Mouse (Mus musculus) testis, postnatal 10 days (tissue): ENCODE data around the gene Kif3a.
"Not testable (repeated sequence)": the region's sequence is repeated elsewhere in the genome, so short reads cannot be mapped to it uniquely, and the experiment has no call there.

ENCODE experiments used
- DNase-seq: peaks from one replicate; pipeline ENCODE4 v3.0.0; 2021; ENCODE audit warnings: low spot score

Kif3a gene

DNA sequence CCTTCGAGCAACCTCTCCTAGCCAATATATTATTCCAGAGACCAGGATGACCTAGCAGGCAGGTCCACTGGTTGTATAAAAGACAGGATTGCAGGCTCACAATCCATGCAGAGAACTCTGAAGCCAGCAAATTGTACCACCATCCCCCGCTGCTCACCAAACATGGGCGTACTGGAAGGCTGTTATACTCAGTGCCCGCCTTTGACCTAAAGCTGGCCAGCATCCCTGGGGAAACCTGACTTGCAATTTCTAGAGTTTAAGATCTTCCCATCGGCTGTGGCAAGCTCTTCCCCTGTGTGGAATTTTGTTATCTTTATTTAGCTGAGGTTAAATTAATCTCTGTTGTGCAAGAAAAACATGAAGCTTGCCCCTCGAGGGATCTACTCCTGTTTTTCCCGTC is 24.2 kb upstream of the Kif3a start:
- DNase-seq: peak; percentile 39

DNA sequence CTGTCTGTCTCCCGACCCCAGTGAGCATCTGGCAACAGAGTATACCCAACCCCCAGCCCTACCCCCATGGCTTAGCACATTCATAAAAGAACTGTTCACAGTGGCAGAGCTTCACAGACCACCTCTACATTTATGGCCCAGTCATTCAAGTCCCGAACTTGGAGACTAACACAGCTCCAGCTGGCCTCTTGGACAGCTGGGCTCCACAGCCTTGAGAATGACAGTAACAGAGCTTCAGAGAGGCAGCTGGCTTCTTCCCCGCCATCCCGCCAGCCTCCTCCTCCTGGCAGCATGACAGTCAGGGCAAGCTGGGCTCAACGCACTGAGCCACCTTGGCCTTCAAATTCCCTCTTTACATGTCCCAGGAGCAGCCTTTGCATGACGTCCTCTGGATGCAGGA is 20.9 kb upstream of the Kif3a start:
- peak; percentile 40 for DNase-seq

DNA sequence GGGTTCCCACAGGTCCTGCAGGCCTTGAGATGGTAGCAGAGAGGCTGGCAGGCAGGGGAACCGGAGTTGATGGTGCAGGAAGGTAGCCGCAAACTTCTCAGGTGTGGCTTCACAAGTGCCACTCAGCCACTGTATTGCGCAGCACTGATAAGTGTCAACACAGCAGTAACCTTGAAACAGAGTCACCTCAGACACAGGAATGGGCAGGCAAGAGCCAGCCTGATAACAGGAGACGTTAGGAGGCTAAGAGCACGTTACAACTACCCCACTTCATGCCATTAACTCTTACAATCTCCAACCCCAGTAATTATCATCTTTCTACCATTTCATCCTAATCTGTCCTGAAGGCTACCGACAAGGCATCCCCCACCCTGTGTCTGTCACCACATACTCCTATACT is 19.6 kb upstream of the Kif3a start:
- DNase-seq: no peak

DNA sequence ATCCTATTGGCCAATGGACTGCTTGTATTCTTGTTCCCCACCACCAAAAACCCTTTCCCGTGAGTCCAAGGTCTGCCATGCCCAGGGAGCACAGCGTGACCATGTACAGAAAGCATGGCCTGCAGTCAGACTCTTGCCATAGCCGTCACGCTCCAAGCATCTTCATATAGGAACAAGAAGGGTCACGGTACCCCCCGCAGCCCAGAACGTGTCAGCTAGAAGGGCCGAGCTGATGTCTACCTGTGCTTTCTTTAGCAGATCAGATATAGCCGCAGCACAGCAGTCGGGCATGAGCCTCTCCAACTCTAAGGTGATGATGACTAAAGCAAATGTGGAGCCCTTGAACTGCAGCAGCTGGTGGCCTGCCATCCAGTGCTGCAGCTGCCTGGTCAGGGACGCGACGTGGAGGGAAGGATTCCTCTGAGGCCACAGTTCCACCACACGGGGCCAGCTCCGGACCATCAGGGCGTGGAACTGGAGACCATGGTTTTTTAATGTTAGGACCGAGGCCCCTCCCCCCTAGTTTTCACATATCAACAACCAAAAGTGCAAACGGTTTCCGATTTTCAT is 19.1 kb upstream of the Kif3a start:
- peak; percentile 42 for DNase-seq

GRCm38 (mm10) chr11:53550714-53551113 is 16.5 kb upstream of the Kif3a start:
- no peak for DNase-seq

DNA sequence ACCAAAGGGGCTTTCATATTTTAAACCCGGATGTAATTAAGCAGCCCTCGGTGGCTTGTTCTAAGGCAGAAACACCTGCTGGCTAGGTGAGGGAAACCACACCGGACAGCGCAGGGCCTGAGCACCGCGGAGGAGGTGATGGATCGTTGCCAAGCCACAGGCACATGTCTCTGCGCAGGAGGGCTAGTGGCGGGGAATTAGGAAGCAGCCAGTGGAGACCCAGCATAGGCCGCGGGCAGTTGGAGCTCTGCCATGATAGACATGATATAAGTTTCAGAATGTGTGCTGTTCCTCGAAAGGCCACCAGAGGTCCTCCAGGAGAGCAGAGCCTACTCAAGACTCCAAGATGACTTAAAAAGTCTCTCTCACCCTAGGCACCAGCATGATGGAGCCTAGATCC is 15.4 kb upstream of the Kif3a start:
- peak; percentile 56 for DNase-seq

DNA sequence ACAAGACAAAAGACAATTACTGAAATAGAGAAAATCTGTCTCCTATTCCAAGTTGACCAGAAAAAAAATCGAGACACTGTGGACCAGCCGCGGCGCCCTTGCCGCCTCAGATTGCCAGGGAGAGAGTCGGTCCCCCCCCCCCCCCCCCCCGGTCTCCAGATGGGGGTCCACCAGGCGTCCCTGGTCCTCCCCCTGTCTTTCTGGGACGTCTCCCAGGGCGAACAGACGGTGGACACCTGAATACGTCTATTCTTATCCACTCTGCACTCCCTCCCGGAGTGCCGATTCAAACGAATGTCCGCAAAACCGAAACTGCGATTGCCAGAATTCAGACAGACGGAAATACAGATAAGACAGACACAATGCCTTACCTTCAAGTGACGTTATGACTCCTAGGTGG is 10.7 kb upstream of the Kif3a start:
- not testable (repeated sequence) for DNase-seq

- DNase-seq: not testable (repeated sequence)
Observed at GRCm38 (mm10) chr11:53557992-53558391, 9.2 kb upstream of the Kif3a start.

- not testable (repeated sequence) for DNase-seq
Observed at GRCm38 (mm10) chr11:53559980-53560379, 7.2 kb upstream of the Kif3a start.

DNA sequence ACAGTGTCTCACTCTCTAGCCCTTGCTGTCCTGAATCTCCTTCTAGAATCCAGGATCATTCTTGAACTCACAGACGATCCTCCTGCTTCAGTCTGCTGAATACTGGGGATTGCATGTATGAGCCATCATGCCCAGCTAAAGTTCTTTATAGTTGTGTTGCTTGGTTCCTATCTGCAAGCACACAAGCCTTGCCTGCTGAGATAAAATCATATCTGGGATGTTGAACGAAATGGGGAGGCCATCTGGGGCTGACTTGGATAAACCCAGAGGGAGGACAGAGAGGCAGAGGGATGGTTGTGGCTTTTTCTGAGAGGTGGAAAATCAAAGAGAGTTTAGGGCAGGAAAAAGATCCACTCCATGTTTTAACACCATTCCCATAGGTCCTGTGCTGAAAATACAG is 5.2 kb upstream of the Kif3a start:
- no peak for DNase-seq

DNA sequence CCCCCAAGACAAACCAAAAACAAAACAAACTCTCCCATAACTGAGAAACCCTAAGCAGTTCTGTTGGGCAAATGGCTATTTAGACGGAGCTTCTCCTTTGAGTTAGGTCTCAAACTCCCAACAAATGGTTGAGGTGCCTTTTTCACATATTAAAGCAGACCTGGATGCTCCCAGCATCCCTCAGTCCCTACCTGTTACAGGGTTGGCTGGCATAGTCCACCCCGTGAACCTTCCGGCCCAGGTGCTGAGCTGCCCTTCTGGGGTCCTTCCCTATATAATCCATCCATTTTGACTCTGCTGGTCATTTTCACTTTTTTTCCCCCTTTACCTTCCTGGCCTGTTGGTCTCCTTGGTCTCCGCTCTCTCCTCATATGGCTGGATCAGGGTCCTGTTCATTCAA is 533 bp upstream of the Kif3a start:
- DNase-seq: no peak

GRCm38 (mm10) chr11:53580562-53580961 is 13.4 kb downstream of the Kif3a start:
- DNase-seq: no peak

- no peak for DNase-seq
Observed at GRCm38 (mm10) chr11:53583151-53583550, 16.0 kb downstream of the Kif3a start.

DNA sequence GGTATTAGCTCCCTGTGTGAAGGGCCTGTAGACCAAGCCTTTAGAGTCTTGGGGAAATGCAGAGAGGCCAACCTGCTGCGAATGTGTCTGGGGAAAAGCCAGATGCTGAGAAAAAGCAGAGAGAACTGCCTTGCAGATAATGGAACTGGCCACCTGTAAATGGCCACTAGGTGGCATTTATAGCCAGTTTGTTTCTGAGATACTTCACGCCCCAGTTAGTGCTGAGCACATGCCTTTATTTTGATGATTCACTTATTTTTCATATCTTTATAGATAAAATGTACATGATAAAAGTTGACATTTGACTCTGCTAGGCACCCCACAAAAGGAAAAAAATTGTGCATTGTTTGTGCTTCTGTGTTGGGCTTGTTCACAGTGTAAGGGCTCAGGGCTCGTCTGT is 17.7 kb downstream of the Kif3a start:
- DNase-seq: no peak

DNA sequence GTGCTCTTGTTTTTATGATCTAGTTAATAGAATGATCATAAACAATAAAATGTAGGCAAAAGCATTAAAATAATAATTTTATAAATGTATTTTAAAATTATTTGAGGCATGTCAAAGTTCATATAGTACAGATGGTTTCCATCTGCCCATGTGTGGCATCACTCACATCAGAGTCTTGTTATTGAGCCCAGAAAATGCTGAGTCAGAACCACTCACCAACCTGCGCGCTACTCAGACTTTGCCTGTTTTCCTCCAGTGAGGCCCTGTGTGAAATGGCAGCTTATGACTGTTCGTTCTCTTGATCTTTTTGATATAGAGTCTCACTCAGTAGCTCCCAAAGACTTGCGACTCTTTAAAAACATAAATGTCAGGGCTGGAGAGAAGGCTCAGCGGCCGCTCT is 18.3 kb downstream of the Kif3a start:
- DNase-seq: no peak

DNA sequence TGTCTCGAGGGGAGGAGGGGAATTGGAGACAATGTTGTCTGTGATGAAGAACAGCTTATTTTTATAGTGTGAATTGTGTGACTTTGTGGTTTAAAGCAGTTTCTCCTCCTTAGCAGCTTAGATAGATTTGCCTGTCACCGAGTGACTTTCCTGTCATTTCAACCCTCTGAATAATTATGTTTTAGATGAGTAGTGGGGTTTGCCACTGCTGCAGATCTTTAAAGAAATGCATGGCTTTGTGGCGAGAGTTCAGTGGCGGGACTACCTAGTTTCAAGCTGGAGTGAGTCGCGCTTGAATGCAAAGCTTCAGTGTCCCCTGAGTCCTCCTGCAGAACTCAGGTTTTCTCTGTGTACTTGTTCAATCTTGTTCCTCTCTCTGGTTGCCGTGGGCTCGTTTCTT is 21.1 kb downstream of the Kif3a start:
- no peak for DNase-seq

- peak; percentile 72 for DNase-seq
Observed at GRCm38 (mm10) chr11:53590368-53590768, 23.2 kb downstream of the Kif3a start.

- no peak for DNase-seq
Observed at GRCm38 (mm10) chr11:53591116-53591515, 23.9 kb downstream of the Kif3a start.

- no peak for DNase-seq
Observed at GRCm38 (mm10) chr11:53604983-53605382, 37.8 kb downstream of the Kif3a start.

GRCm38 (mm10) chr11:53605609-53606008 is 38.4 kb downstream of the Kif3a start:
- no peak for DNase-seq

- DNase-seq: no peak
Observed at GRCm38 (mm10) chr11:53609231-53609630, 42.1 kb downstream of the Kif3a start.

DNA sequence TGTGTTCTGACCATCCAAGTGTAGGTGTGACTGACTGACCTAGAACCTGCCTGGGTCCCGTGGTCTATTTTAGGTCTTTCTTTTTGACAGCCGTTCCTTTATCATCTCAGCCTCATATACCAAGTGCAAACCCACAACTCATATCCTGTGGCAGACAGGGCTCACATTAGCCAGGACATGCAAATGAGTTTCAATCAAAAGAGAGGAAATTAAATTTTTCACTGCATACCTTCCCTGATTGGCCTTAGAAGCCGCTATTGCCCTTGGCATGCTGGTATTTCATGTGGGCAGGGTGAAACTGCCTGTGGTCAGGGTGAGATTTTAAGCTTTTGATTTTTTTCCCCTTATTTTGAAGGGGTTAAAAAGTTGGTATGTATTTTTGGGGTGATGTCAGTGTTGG is 42.5 kb downstream of the Kif3a start:
- DNase-seq: no peak

- no peak for DNase-seq
Observed at GRCm38 (mm10) chr11:53615172-53615571, 48.0 kb downstream of the Kif3a start.

GRCm38 (mm10) chr11:53615575-53615974 is 48.4 kb downstream of the Kif3a start:
- DNase-seq: no peak
